Mouse (Mus musculus) small intestine, adult 2 months (tissue): ENCODE data around the gene Shcbp1l.

Source experiments
- CTCF ChIP-seq: fragments of 200-500 bp; IDR thresholded peaks from 2 replicates; pipeline ENCODE4 v1.5.1; 2012; ENCODE audit warnings: low read depth, mild to moderate bottlenecking, control low read depth, inconsistent platforms, low read length, moderate library complexity, mixed read lengths; ENCODE audit not compliant: insufficient replicate concordance, insufficient read length; ENCODE audit errors: extremely low read depth
- POLR2A ChIP-seq: fragments of 200-500 bp; IDR thresholded peaks from 2 replicates; pipeline ENCODE4 v1.6.1; 2012; ENCODE audit warnings: low read depth, mild to moderate bottlenecking, control low read depth, inconsistent platforms, low read length, moderate library complexity

- peak; percentile 51; the same call in 1 of the 2 replicates for TF ChIP-seq CTCF
- no peak for TF ChIP-seq POLR2A
Observed at GRCm38 (mm10) chr1:153451237-153452154, 26.5 kb downstream of the Shcbp1l start.
